Mouse (Mus musculus): ENCODE results near the gene Vmn1r174.
"Not testable (repeated sequence)": the region's sequence is repeated elsewhere in the genome, so short reads cannot be mapped to it uniquely, and the experiment has no call there.

The Vmn1r174 gene

GRCm38 (mm10) chr7:23751970-23752369, at the start of gene Vmn1r174:
Gene Vmn1r174 (plus strand): TSS chr7:23752270.
- DNase-seq (ENCODE audit: low spot score in 2 of 2): not testable (repeated sequence)

GRCm38 (mm10) chr7:23784526-23784925, 32.5 kb downstream of the Vmn1r174 start:
- DNase-seq (ENCODE audit: low spot score in 2 of 2): no peak

GRCm38 (mm10) chr7:23810543-23810942, 58.5 kb downstream of the Vmn1r174 start, which contains the start of gene Vmn1r175:
Gene Vmn1r175 (minus strand): TSS chr7:23810643.
- not testable (repeated sequence) for DNase-seq (ENCODE audit: low spot score in 2 of 2)

Data from frontal cortex, postnatal 14 days (tissue).